Mouse (Mus musculus) heart, postnatal 0 days (tissue): ENCODE results near the gene Lpar1.

Experiments
- CTCF ChIP-seq: IDR thresholded peaks from 2 replicates; pipeline ENCODE4 v1.5.1; 2016; ENCODE audit warnings: antibody characterized with exemption, control low read depth, low read depth
- EP300 ChIP-seq: IDR thresholded peaks from 2 replicates; pipeline ENCODE4 v1.6.1; 2016; ENCODE audit warnings: antibody characterized with exemption, low read depth

DNA sequence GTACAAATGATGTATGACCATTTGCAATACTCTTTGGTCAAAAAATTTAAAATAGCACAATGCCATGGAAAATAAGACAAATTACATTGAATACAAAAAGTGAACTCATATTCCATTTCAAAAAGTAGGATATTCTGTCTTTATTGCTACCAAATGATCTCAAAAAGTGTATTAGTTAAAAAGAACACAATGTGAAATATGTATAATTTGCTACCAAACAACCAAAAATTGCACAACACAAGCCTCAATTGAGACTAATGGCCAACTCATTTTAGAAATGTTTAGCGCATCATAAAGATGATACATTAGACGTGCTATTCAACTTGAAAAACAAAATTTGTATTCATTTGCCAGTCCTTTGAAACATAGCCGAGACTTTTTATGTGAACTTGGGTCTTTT, 104.9 kb downstream of the Lpar1 start:
- no peak for TF ChIP-seq CTCF
- TF ChIP-seq EP300: no peak
